Mouse (Mus musculus): Measurements from ENCODE around the gene Mterf1b.
"Not testable (repeated sequence)": the region's sequence is repeated elsewhere in the genome, so short reads cannot be mapped to it uniquely, and the experiment has no call there.

The Mterf1b gene

GRCm38 (mm10) chr5:4191671-4192480 lies at the start of gene Mterf1b:
Gene Mterf1b, plus strand, starts transcription at chr5:4192367.
- peak; percentile 13 for DNase-seq

GRCm38 (mm10) chr5:4159418-4160071 lies 32.6 kb upstream of the Mterf1b start:
- DNase-seq: not testable (repeated sequence)

- no peak for DNase-seq
Observed at GRCm38 (mm10) chr5:4161554-4161953, 30.6 kb upstream of the Mterf1b start.

GRCm38 (mm10) chr5:4162461-4162860 lies 29.7 kb upstream of the Mterf1b start:
- DNase-seq: no peak

DNA sequence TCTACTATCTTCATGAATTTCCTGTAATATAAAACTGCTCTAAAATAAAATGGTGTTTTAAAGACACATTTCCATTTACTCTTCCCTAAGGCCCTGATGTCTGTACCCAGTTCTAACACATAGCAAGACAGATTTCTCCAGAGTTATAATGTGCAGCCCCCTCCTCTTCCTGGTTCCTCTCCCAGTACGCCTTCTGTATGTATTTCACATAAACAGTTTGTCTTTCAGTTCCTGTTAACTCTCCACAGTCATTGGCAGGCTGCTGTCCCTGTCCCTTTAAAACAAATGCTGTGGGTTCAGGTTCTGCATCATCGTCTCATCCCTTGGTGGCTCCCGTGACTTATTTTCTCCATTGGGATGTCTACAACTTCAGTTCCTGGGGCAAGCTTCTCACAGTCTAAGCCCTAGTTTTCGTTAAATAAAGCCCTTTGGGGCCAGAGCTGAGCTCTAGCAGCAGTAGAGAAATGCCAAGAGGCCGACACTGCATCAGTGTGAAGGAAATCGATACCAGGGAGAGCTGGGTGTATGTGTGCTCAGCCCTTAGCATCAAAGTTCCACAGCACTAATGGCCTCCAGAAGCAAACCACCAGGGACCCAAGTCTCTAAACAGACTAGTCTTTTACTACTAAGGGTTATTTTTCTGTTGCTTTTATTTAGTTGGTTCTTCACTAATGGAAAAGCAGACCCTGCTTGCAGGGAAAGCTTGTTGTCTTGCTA lies 24.2 kb upstream of the Mterf1b start:
- not testable (repeated sequence) for DNase-seq

DNA sequence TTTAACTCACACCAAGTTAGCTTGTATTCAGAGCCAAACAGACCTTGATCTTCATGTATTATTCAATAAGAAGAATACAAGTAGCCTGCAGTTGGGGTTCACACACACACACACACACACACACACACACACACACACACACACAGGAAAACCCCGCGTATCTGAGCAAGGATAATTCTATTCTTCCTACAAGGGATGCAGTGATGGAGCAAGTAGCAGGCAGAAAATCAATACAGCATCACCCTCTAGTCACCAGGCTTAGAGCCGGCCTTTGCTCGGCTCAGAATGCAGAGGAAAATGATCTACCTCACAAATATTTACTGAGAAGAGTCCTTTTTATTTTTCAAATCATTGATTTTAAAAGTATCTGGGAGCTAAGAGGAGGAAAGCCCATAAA lies 23.6 kb upstream of the Mterf1b start:
- DNase-seq: not testable (repeated sequence)

DNA sequence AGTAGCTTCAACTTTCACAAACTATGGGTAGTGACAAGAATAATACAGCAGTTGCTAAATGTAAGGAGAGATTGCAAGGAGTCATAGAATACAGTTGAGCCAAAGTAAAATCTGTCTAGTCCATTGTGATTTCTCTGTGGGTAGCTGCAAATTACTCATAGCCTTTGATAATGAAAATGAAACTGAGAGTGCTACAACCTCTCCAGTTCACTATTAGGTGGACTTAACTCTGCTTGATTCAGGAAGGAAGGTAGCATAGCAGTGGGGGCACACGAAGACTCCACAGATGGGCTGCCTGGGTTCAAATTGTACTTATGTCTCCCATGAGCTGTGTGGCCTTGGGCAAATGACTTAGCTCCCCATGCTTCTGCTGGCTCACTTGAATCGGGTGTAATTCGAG lies 15.7 kb upstream of the Mterf1b start:
- not testable (repeated sequence) for DNase-seq

DNA sequence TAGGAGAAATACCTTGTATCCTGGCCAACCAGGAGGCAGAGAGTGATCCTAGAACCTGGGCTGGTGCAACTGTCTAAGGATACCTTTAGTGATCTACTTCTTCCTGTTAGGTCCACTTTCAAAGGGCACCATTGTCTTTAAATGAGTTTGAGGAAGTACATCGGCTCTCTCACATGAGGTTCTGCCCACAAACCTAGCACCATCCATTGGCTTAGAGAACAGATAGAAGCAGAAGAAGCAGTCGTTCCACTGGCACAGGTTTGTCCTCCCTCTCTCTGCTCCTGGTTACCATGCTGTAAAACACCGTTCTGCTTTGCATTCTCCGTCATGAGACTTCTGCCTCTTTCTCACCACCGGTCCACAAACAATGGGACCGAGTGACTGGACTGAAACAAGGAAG lies 12.8 kb upstream of the Mterf1b start:
- no peak for DNase-seq

GRCm38 (mm10) chr5:4186815-4187214 lies 5.4 kb upstream of the Mterf1b start:
- DNase-seq: no peak

DNA sequence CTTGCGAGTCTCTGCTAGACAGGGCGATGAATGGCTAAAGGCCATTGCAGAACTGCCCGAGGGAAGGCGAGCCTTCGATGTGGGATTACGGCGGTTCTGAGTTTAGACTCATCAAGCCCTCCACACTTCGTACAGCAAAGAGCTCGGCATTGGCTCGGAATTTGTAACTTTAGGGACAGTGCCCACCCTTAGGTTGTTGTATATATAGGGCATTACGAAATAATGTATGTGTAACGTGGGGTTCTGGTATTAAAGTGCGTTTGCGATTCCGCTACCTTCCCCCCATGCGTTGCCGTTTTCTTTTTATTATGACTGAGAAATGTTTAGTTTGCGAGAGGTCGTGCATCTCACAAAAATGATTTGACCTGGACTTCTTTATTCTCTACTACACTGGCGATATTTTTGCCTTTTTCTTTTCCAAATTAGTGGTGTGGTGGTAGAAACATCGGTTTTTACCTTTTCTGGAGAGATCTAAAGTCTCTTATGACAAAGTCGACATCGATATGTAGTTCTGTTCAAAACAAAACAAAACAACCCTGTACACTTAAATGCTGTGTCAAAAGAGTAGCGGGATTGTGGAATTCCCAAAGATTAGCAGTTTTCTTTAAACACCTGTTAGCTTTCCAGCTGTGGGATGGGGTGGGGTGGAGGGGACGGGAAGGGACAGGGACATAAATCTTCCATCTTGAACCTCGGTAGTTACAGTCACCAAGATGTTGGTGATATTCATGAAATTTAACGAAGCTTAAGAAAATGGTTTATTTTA lies 497 bp downstream of the Mterf1b start:
- DNase-seq: not testable (repeated sequence)

DNA sequence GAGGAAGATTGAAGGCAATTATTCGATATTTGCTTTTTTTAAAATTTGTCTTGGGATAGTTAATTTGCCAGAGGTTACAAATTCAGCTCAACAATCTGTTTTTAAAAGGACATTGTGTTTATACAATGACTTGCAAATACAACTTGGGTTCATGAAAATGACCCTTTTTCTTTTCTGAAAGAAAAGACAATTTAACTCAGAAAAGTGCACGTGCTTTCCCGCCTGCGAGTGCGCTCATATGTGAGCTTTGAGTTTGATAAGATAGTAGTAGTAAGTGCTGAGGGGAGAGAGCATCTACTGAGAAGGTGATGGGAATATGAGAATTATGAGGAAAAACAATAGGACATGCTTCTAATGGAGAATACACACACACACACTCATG lies 1.1 kb downstream of the Mterf1b start:
- no peak for DNase-seq

GRCm38 (mm10) chr5:4194166-4194565 lies 2.0 kb downstream of the Mterf1b start:
- no peak for DNase-seq

GRCm38 (mm10) chr5:4195086-4195485 lies 2.9 kb downstream of the Mterf1b start:
- no peak for DNase-seq

DNA sequence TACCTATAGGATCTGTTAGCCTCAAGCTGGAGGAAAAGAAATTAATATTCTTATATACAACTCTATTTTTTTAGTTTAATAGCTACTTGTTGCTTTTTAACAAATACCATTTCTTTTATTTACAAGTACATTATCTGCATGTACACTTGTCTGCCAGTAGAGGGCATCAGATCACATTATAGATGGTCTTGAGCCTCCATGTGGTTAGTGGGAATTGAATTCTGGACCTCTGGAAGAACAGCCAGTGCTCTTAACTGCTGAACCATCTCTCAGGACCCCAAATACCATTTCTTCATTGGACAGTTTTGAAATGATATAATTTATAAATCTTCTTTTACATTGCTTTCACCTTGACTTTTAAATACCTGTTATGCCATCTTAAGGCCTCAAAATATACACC lies 9.2 kb downstream of the Mterf1b start:
- no peak for DNase-seq

DNA sequence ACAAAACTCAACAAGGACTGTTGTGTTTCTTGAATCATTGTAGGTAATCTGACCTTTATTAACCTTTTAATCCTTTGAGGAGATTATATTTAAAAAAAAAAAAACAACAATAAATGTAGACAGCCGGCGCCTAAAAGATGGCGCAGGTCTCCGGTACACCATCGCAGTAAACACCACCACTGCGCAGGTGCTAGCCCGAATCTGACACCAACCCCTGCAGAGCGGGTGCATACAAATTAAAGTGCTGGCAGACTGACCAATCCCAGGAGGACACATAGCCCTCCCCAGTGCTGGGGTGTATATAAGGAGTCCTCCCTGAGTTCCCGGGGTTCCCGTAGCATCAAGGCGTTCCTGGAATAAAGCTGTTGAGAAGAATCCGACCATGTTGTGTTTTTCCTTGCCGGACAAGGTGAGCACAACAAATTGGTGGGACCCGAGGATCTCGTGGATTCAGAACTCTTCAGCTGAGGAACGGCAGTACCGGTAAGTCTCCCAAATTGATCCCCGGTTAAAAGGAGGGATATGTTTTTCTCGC lies 10.2 kb downstream of the Mterf1b start:
- DNase-seq: not testable (repeated sequence)

DNA sequence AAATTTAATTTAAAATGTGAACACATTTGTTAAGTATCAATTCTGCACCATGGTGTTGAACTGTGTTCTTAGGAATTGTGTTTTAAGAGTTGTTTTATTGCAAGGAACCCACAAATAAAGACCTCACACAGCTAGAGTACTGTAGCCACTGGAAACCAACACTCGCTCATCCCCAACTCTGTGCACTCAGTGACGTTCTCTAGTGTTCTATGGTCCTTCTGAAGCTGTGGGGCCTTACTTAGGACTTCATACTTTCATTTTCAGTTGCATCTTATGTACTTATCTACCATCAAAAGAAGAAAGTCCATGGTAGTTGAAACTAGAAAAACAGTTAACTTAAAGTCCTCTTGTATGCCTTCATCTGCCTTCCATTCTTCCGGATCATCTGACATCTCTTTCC lies 17.9 kb downstream of the Mterf1b start:
- DNase-seq: not testable (repeated sequence)

GRCm38 (mm10) chr5:4221309-4221708 lies 29.1 kb downstream of the Mterf1b start:
- DNase-seq: no peak

DNA sequence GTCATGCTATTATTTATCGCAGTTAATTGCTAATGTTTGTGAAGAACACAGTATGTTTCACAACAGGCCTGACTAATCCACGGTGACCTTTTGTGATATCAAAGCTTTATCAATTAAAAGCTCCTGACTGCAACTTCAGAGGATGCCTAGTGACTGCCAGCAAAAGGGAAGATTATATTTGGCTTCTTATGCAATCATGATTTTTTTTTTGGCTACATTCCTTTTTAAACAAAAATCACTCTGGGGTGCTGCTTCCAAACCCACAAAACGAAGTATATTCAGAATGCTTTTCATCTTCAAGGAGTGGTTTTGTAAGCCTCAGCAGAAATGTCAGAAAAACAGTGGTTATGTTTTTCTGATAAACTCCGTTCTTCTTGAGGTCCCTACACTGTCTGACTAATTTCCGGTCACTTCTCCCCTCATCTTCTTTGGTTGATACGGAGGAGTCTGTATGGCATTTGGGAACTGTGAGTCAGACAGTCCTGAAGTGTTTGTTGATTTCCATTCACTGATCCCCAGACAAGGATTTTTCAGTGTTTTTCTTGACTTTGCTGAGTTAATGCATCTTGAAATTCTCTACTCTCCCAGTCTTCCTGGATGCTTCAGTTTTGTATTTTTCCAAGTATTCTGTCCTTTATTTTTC lies 29.9 kb downstream of the Mterf1b start:
- no peak for DNase-seq

- DNase-seq: no peak
Observed at GRCm38 (mm10) chr5:4232163-4232562, 40.0 kb downstream of the Mterf1b start.

- no peak for DNase-seq
Observed at GRCm38 (mm10) chr5:4234505-4234904, 42.3 kb downstream of the Mterf1b start.

- no peak for DNase-seq
Observed at GRCm38 (mm10) chr5:4240120-4240519, 48.0 kb downstream of the Mterf1b start.

- DNase-seq: no peak
Observed at GRCm38 (mm10) chr5:4245004-4245403, 52.8 kb downstream of the Mterf1b start.
